Comparison of ENCODE assay signal across 14 mouse cellular contexts in the genomic region with DNA sequence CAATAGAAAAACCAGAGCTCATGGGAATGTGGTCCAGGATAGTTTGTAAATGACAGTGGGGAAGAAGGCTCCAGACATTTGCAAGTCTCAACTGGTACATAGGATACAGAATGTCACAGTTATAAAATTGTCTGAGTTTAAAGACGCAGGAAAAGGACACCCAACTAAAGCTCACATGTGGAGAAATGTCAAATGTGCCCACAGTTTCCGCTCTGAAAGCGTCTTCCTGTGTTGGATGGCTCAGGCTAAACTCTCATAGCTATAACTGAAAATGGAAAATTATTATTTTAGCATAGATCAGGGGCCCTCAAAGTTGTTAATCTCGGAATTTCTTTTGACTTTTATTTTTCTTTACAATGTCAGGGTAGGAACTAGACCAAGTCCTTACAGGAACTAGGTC. TPM values are rescaled to one million over a fixed set of nuclear protein-coding genes. Genes with fewer than 3 reads are reported as not detected.
"Had no signal": no experiment of that assay in that cellular context is flagged by ENCODE, and none has a peak within 500 bp of the region (broad histone marks: within the 10 kb centered on the region; RNA-seq: fewer than 3 reads in every experiment).

No protein-coding gene starts in this region.

- ATAC-seq: intestine, embryonic 16.5 days; liver, embryonic 12.5 days; midbrain, embryonic 13.5 days had no signal

- H3K4me2 ChIP-seq: liver, embryonic 12.5 days; lung, embryonic 14.5 days; midbrain, embryonic 13.5 days; neural tube, embryonic 12.5 days had no signal

- H3K36me3 ChIP-seq: limb, embryonic 10.5 days; liver, embryonic 12.5 days; midbrain, embryonic 13.5 days; neural tube, embryonic 12.5 days had no signal

- H3K4me3 ChIP-seq: left cerebral cortex, adult 2 months; limb, embryonic 10.5 days; liver, embryonic 12.5 days; megakaryocyte, embryonic 14.5 days; midbrain, embryonic 13.5 days; myocyte; neural tube, embryonic 12.5 days had no signal

- DNase-seq: kidney, adult 8-10 months; kidney, postnatal 25 days; lung, embryonic 14.5 days; lung, postnatal 10 days; lung, postnatal 4 days; spleen, adult 18-20 months had no signal

- H3K27me3 ChIP-seq: neural tube, embryonic 12.5 days had no signal

- H3K4me1 ChIP-seq: neural tube, embryonic 12.5 days had no signal

- H3K9ac ChIP-seq: liver, embryonic 12.5 days; lung, embryonic 14.5 days; midbrain, embryonic 13.5 days; neural tube, embryonic 12.5 days had no signal

- H3K9me3 ChIP-seq: limb, embryonic 10.5 days; liver, embryonic 12.5 days; megakaryocyte, embryonic 14.5 days; midbrain, embryonic 13.5 days; neural tube, embryonic 12.5 days had no signal

- H3K27ac ChIP-seq: left cerebral cortex, adult 2 months; limb, embryonic 10.5 days; liver, embryonic 12.5 days; midbrain, embryonic 13.5 days; neural tube, embryonic 12.5 days had no signal

RNA-seq across cellular contexts. Expression of a gene that starts 21.0 kb away (rescaled TPM):
- polyA plus RNA-seq: liver, embryonic 12.5 days; lung, embryonic 14.5 days; midbrain, embryonic 13.5 days had no signal
